Mouse (Mus musculus): ENCODE data around the gene Notch4.

DNA sequence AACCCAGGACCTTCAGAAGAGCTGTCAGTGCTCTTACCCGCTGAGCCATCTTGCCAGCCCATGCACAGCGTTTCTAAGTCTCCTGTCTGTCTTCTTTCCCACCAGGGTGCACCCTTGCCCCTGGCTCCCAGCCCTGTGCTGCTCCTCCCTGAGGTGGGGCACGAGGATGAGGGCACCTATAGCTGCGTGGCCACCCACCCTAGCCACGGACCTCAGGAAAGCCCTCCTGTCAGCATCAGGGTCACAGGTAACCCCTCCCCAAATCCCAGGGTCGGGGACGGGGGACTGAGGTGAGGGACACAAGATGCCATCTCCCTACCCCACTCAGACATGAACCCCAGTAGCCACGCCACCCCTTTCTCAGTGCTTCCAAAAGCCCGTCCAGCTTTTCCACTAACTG, 35.8 kb downstream of the Notch4 start:
- no peak for TF ChIP-seq POLR2A (IDR thresholded peaks at IDR 0.05; ENCODE audit: low read depth, low read length)
- TF ChIP-seq NRF1 (IDR thresholded peaks at IDR 0.05; ENCODE audit: low read depth, low read length): no peak
- no peak for TF ChIP-seq CTCF (conservative IDR thresholded peaks at IDR 0.05 in 1 of 2, IDR thresholded peaks at IDR 0.05 in 1 of 2; ENCODE audit: low read depth in 2 of 2, low read length in 2 of 2)
- no peak for TF ChIP-seq ZKSCAN1 (IDR thresholded peaks at IDR 0.05; ENCODE audit: borderline replicate concordance, low read depth, low read length)
- TF ChIP-seq PAX5 (IDR thresholded peaks at IDR 0.05; ENCODE audit: low read length): no peak
- no peak for TF ChIP-seq ELF1 (IDR thresholded peaks at IDR 0.05; ENCODE audit: low read depth, low read length)
- no peak for TF ChIP-seq MYC (IDR thresholded peaks at IDR 0.05; ENCODE audit: low read depth, low read length)
- TF ChIP-seq EP300 (IDR thresholded peaks at IDR 0.05; ENCODE audit: low read length): no peak
